Mouse (Mus musculus): ENCODE data around the gene Ehmt2. TPM values are rescaled to one million over a fixed set of nuclear protein-coding genes. Genes with fewer than 3 reads are reported as not detected.

Gene Ehmt2
- polyA plus RNA-seq (2016; fragmentation: Nextera tagmentation; extraction: Ambion mirVana), result 88.0 and 91.9 TPM in 2 replicates

GRCm38 (mm10) chr17:34898160-34898586 is at the start of gene Ehmt2, which contains the start of gene C2:
Ehmt2 (plus strand) TSS chr17:34898469.
C2 (minus strand) TSS chr17:34898265.
- peak within 1 kb of the TSS; percentile 99 for H3K27ac ChIP-seq (replicated peaks)
- no peaks in the 10 kb centered on the region for H3K27me3 ChIP-seq (ENCODE audit: low read depth, poor library complexity, severe bottlenecking)
- peak within 1 kb of the TSS; percentile 100 for H3K4me3 ChIP-seq
- WGBS, result 0% methylated on average over 15 of the region's 44 CpGs
- H3K36me3 ChIP-seq, result peaks cover 43% of the 10 kb centered on the region
- peaks cover 64% of the 10 kb centered on the region for H3K4me1 ChIP-seq
- DNase-seq (ENCODE audit: low spot score), result peak; percentile 88
- H3K9me3 ChIP-seq (replicated peaks), result peaks cover 7% of the 10 kb centered on the region; the same call in 1 of the 2 replicates

GRCm38 (mm10) chr17:34849722-34850516 is 48.4 kb upstream of the Ehmt2 start, which contains the start of the genes Skiv2l and Nelfe:
Skiv2l (minus strand) TSS chr17:34850210.
Nelfe (plus strand) TSS chr17:34850391.
- WGBS, result 1% methylated on average over 65 of the region's 65 CpGs
- Histone ChIP-seq H3K27me3 (ENCODE audit: low read depth, poor library complexity, severe bottlenecking) (no peaks in the 10 kb centered on the region), H3K4me3 (peak within 1 kb of the TSS; percentile 96), H3K4me1 (peaks cover 30% of the 10 kb centered on the region), H3K27ac (replicated peaks) (peak within 1 kb of the TSS; percentile 88), H3K9me3 (replicated peaks) (no peaks in the 10 kb centered on the region), H3K36me3 (peaks cover 64% of the 10 kb centered on the region)
- DNase-seq (ENCODE audit: low spot score), result peak; percentile 98

- Histone ChIP-seq H3K36me3 (peaks cover 64% of the 10 kb centered on the region), H3K27ac (replicated peaks) (peak overlapping the region; percentile 88), H3K4me1 (peaks cover 30% of the 10 kb centered on the region), H3K4me3 (peak overlapping the region; percentile 96), H3K27me3 (ENCODE audit: low read depth, poor library complexity, severe bottlenecking) (no peaks in the 10 kb centered on the region), H3K9me3 (replicated peaks) (no peaks in the 10 kb centered on the region)
- no peak for DNase-seq (ENCODE audit: low spot score)
- 2% methylated on average over 25 of the region's 25 CpGs for WGBS
Measured at GRCm38 (mm10) chr17:34850517-34851125, 47.6 kb upstream of the Ehmt2 start.

- Histone ChIP-seq H3K4me1 (peaks cover 30% of the 10 kb centered on the region), H3K4me3 (no peak overlapping the region), H3K27me3 (ENCODE audit: low read depth, poor library complexity, severe bottlenecking) (no peaks in the 10 kb centered on the region), H3K27ac (replicated peaks) (no peak overlapping the region), H3K9me3 (replicated peaks) (no peaks in the 10 kb centered on the region), H3K36me3 (peaks cover 63% of the 10 kb centered on the region)
- no peak for DNase-seq (ENCODE audit: low spot score)
- WGBS, result 83% methylated on average over 8 of the region's 8 CpGs
Measured at GRCm38 (mm10) chr17:34853511-34853910, 44.8 kb upstream of the Ehmt2 start.

- no peak overlapping the region for H3K27ac ChIP-seq (replicated peaks)
- DNase-seq (ENCODE audit: low spot score), result no peak
- no peaks in the 10 kb centered on the region for H3K9me3 ChIP-seq (replicated peaks)
- H3K4me1 ChIP-seq, result peaks cover 22% of the 10 kb centered on the region
- 81% methylated on average over 3 of the region's 3 CpGs for WGBS
- H3K27me3 ChIP-seq (ENCODE audit: low read depth, poor library complexity, severe bottlenecking), result no peaks in the 10 kb centered on the region
- H3K4me3 ChIP-seq, result no peak overlapping the region
- peaks cover 63% of the 10 kb centered on the region for H3K36me3 ChIP-seq
Measured at GRCm38 (mm10) chr17:34854761-34855160, 43.5 kb upstream of the Ehmt2 start.

GRCm38 (mm10) chr17:34855825-34856224 is 42.4 kb upstream of the Ehmt2 start:
- Histone ChIP-seq H3K4me3 (no peak overlapping the region), H3K36me3 (peaks cover 63% of the 10 kb centered on the region), H3K9me3 (replicated peaks) (no peaks in the 10 kb centered on the region), H3K4me1 (peaks cover 14% of the 10 kb centered on the region), H3K27ac (replicated peaks) (no peak overlapping the region), H3K27me3 (ENCODE audit: low read depth, poor library complexity, severe bottlenecking) (no peaks in the 10 kb centered on the region)
- peak; percentile 45 for DNase-seq (ENCODE audit: low spot score)
- WGBS, result 40% methylated on average over 3 of the region's 3 CpGs

GRCm38 (mm10) chr17:34858670-34859069 is 39.6 kb upstream of the Ehmt2 start:
- no peak overlapping the region for H3K4me3 ChIP-seq
- peaks cover 45% of the 10 kb centered on the region for H3K36me3 ChIP-seq
- no peak overlapping the region for H3K27ac ChIP-seq (replicated peaks)
- 89% methylated on average over 4 of the region's 4 CpGs for WGBS
- H3K9me3 ChIP-seq (replicated peaks), result no peaks in the 10 kb centered on the region
- DNase-seq (ENCODE audit: low spot score), result no peak
- H3K4me1 ChIP-seq, result no peaks in the 10 kb centered on the region
- no peaks in the 10 kb centered on the region for H3K27me3 ChIP-seq (ENCODE audit: low read depth, poor library complexity, severe bottlenecking)

GRCm38 (mm10) chr17:34860514-34860913 is 37.8 kb upstream of the Ehmt2 start:
- Histone ChIP-seq H3K4me3 (no peak overlapping the region), H3K36me3 (peaks cover 26% of the 10 kb centered on the region), H3K4me1 (peaks cover 5% of the 10 kb centered on the region), H3K27ac (replicated peaks) (no peak overlapping the region), H3K27me3 (ENCODE audit: low read depth, poor library complexity, severe bottlenecking) (no peaks in the 10 kb centered on the region), H3K9me3 (replicated peaks) (no peaks in the 10 kb centered on the region)
- 88% methylated on average over 9 of the region's 9 CpGs for WGBS
- no peak for DNase-seq (ENCODE audit: low spot score)

- Histone ChIP-seq H3K4me3 (no peak overlapping the region), H3K27me3 (ENCODE audit: low read depth, poor library complexity, severe bottlenecking) (no peaks in the 10 kb centered on the region), H3K36me3 (peaks cover 13% of the 10 kb centered on the region), H3K9me3 (replicated peaks) (no peaks in the 10 kb centered on the region), H3K4me1 (peaks cover 5% of the 10 kb centered on the region), H3K27ac (replicated peaks) (no peak overlapping the region)
- no peak for DNase-seq (ENCODE audit: low spot score)
- 72% methylated on average over 13 of the region's 13 CpGs for WGBS
Measured at GRCm38 (mm10) chr17:34861704-34862415, 36.4 kb upstream of the Ehmt2 start.

- Histone ChIP-seq H3K9me3 (replicated peaks) (no peaks in the 10 kb centered on the region), H3K4me1 (peaks cover 5% of the 10 kb centered on the region), H3K27me3 (ENCODE audit: low read depth, poor library complexity, severe bottlenecking) (no peaks in the 10 kb centered on the region), H3K27ac (replicated peaks) (no peak within 1 kb of the TSS), H3K4me3 (no peak within 1 kb of the TSS), H3K36me3 (peaks cover 6% of the 10 kb centered on the region)
- no peak for DNase-seq (ENCODE audit: low spot score)
- WGBS, result 75% methylated on average over 8 of the region's 8 CpGs
Measured at GRCm38 (mm10) chr17:34862416-34863081, 35.7 kb upstream of the Ehmt2 start, which contains the start of gene Cfb. Cfb (minus strand) TSS chr17:34862518.

GRCm38 (mm10) chr17:34865981-34866380 is 32.3 kb upstream of the Ehmt2 start:
- WGBS, result 68% methylated on average over 7 of the region's 7 CpGs
- Histone ChIP-seq H3K9me3 (replicated peaks) (no peaks in the 10 kb centered on the region), H3K27me3 (ENCODE audit: low read depth, poor library complexity, severe bottlenecking) (no peaks in the 10 kb centered on the region), H3K27ac (replicated peaks) (no peak overlapping the region), H3K36me3 (no peaks in the 10 kb centered on the region), H3K4me1 (peaks cover 5% of the 10 kb centered on the region), H3K4me3 (no peak overlapping the region)
- no peak for DNase-seq (ENCODE audit: low spot score)

- Histone ChIP-seq H3K27ac (replicated peaks) (no peak overlapping the region), H3K36me3 (no peaks in the 10 kb centered on the region), H3K4me3 (no peak overlapping the region), H3K9me3 (replicated peaks) (no peaks in the 10 kb centered on the region), H3K27me3 (ENCODE audit: low read depth, poor library complexity, severe bottlenecking) (no peaks in the 10 kb centered on the region), H3K4me1 (no peaks in the 10 kb centered on the region)
- no peak for DNase-seq (ENCODE audit: low spot score)
- WGBS, result 88% methylated on average over 6 of the region's 6 CpGs
Measured at GRCm38 (mm10) chr17:34874321-34874720, 23.9 kb upstream of the Ehmt2 start.
